Mouse (Mus musculus) liver, adult 2 months (tissue): Measurements from ENCODE around the gene Snf8.

Experiments used
- CTCF ChIP-seq: fragments of 200-500 bp; IDR thresholded peaks from 2 replicates; pipeline ENCODE4 v1.5.1; 2011; ENCODE audit warnings: low read depth, low read length, control low read depth
- POLR2A ChIP-seq: fragments of 200-500 bp; IDR thresholded peaks from 2 replicates; pipeline ENCODE4 v1.6.1; 2011; ENCODE audit warnings: low read length, control low read depth; ENCODE audit not compliant: insufficient read depth; ENCODE audit errors: extremely low read depth

GRCm38 (mm10) chr11:95989864-95990263, 44.8 kb upstream of the Snf8 start:
- TF ChIP-seq POLR2A (no peak), CTCF (no peak)
